Mouse (Mus musculus) kidney, postnatal 36 days (tissue): ENCODE measurements around the gene Stard3.
A peak's percentile ranks its signal among the peaks of the same experiment; 100 is the strongest.

ENCODE experiments used
- DNase-seq, 2 experiments: peaks; one replicate each; pipeline ENCODE4 v3.0.0; 2021 to 2022; ENCODE audit warnings: mixed read lengths in 2 of 2

Stard3 gene

DNA sequence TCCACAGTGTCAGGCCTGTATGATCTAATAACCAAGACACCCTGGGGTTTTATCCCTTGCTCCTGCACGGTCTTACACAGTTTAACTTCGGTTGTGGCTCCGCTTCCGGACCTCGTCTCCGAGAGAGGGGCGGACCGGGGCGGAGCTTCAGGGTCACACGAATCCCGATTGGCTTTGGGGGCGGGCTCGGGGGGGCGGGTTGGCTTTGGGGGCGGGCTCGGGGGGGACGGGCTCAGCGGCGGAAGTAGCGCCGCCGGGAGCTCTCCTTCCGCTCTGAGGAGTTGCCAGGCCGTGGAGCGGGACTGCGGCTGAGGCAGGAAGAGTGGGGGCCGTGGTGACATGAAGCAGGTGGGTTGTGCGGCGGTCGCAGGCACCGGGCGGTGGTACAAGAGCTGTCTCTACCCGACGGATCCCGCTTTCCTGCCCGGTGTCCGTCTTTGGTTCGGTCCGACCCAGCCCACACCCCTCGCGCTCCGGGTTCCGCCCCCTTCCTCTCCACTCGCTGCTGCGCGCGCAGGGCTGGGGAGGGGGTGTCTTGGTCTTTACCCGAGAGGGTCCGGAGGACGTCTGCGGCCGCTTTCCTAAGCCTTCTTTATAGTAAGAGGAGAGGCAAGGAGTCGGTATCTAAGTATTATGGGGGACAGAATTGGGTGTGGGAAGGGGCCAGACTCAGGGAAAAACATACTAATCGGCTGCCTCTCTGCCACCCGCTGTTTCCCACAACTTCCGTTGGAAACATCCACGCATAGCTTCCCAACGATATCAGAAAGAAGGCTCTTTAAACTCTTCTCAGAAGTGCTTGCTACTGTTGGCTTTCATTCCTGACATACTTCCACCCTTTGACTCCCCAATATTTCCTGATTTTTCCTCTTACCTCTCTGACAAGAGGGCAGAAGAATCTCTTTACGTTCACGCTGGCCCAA, at the start of gene Stard3:
TSS of gene Stard3 (plus strand) at position 208 of the 923 bp plus-strand sequence.
- peak; percentile 95 to 97 for DNase-seq

DNA sequence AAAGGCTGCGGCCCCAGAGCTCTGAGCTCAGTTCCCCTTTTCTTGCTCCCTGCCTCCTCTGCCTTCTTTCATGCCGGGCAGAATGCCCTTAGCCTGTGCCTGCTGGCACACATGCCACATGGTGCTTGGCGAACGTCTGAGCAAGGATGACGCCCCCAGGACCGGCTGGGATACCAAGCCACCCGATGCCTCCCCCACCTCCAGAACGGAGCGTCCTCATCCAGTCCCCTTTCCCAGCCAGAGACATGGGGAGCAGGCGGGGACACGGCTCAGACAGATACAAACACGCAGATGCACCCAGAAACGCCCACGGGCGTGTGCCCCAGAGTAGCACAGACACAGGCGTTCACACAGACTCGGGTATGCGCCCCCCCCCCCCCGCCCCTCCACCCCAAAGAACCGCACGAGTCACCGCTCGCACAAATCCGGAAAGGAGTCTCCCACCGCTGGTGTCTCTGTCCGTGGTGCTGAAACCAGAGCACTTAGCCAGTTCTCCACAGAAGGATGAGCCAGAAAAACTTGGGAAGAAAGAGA, 44.3 kb upstream of the Stard3 start:
- DNase-seq = peak; percentile 46 to 89

DNA sequence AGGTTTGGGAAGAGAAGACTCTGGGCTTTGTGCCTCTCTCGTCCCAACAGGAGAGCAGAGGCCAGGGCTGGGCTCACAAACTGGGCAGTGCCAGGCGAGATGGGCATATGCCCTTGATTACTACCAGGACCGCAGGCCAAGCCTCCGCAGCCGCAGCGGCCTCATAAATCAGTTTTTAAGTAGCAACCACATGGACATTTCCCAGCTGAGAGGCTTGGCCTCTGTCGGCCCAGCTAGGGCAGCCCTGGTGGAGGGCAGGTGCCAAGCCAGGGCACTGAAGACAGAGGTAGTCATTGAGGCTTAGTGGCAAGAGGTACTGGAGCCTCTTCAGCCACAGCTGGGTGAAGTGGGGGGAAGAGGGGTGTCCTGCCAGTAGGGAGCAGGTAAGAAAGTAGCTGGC, 40.7 kb upstream of the Stard3 start:
- no peak for DNase-seq

DNA sequence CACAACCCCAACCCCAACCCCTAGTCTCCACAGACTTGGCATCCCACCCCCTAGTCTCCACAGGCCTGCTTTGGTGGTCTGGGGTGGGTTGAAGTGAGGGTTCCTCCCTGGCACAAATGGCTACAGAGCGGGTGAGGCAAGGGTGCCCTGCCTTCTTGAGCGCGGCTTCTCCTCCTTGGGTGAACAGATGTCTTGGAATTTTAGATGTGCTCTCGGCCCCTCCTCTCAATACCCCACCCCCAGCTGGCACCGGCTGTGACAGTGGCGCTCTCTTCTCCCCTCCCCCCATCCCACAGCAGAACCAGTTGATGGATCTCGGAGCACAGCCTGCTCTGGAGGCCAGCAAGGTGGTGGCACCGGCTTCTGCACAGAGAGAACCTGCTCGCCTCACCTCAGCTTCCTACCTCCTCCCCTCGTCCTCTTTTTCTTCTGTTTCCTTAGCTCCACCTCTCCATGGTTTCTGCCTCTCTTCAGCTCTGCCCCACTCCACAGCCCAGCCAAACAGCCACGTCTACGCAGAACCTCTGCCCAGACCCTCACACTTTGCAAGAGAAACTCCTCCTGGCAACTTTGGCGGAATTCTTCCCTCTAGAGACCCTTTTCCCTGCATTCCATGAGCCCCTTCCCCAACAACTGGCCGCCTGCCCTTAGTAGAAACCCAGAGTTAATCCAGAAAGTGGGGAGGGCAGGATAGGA, 39.6 kb upstream of the Stard3 start:
- DNase-seq = no peak

DNA sequence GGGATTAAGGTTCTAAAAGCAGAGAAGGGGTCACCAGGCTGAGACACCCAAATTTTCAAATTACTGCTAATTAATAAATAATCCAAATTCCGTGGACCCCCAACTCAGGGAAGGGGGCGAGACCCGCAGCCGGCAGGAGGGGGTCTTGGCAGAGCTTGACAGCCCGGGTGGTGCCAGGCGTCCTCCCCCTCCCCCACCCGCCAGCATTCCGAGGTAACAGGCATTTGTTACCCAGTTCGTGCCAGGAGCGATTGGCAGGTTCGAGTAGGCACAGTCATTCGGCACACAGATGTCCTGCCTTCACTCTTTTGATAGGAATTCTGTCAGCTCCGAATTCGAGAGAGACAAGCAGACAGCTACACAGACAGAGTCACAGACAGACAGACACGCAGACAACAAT, 39.0 kb upstream of the Stard3 start:
- DNase-seq = no peak

DNA sequence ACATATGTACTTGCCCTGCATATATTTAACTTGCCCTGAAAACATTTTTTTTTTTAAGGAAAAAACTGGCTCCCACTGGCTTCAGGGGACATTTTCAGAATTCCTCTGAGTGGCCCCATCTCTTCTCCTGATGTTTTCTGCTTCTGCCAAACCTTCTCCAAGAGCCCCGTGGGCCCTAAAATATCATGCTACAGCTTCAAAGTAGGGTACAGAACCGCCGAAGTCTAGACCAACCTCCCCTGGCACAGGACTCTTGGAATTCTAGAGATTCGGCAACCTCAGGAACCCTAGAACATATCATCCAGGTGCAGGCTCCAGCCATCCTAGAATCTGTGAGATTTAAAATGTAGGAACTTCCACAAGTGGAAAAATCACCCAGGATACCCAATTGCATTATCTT, 38.6 kb upstream of the Stard3 start:
- DNase-seq = no peak

DNA sequence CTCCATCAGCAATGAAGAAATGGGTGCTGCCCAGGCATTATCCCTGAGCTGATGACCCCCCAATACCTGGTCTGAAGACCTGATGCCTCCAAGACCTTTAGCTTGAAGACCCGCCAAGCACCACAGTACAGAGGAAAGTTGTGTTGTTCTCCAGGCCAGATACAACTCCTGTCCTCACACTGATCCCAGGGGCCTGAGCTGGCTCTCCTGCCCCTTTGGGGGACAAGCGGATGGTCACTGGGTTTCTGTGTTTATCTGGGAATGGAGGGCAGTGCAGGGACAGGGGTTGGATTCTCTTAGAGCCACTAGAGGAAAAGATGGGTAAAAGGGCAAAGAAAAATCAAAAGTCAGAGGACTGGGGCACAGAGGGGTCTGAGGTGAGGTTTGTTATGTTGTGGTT, 38.2 kb upstream of the Stard3 start:
- DNase-seq = no peak

DNA sequence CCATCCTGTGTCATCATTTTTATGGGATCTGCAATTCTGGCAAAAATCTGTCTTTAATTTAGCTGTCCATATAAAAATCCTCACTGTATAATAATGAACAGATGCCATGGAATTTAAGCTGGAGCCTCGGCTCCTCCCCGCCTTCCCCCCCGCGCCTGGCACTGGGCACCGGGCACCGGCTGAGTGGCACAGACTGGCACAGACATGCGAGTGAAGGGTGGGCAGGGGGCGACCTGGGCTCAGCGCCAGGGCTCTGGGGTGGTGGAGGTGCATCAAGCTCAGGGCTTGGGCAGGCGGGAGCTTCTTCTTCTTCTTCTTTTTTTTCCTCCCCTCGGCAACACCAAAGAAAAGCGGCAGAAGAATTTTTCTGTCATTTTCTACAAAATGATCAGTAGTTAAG, 37.8 kb upstream of the Stard3 start:
- no peak for DNase-seq

DNA sequence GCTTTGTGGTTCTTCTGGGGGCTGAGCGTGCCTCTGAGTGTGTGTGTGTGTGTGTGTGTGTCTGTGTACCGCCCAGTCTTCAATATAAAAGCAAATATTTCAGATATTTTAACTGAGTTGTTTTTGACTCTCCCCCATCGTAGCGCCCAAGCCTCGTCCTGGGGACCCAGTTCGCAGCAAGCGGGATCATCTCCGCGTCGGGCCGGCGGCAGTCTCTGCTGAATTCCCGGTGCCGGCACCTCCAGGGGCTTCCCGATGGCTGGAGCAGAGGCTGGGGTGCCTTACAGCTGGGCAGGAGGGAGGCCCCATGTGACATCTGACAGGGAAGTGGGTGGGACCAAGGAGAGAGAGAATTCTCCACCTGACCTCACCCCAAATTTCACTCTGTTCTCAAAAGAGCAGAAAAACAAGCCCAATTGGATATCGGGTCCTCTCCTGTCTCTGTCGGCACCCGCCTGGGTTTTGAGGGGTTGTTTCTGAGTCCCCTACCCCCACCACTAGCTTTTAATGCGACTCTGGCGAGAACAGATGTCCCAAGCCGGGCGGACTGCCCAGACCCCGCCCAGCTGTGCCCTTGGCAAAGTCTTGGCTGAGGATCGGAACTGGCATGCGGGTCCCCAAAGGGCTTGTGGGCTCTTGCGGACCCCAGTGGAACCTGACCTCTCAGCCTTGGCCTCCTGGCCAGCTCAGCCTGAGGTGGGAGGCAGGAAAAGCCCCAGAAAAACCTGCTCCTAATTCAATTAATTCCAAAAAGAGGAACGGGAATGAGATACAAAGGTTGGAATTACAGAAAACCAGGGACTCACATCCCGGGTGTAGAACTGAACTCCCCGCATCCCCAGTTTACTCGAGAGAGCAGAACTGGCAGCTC, 37.1 kb upstream of the Stard3 start:
- no peak for DNase-seq

DNA sequence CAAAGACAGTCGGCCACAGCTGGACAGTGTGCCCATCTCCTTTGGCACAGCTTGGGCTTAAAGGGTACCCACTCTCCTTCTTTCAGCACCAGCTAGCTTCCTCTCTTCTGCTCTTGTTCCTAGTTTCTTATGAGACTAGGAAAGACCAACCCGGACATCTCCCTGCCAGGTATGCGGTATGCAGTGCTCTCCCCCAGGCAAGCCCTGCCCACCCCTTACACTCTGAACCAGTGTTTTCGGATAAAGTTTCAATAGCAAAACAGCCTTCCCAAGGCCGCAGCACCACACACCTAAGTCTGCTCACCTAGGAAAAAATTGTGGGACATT, 36.5 kb upstream of the Stard3 start:
- DNase-seq = no peak

DNA sequence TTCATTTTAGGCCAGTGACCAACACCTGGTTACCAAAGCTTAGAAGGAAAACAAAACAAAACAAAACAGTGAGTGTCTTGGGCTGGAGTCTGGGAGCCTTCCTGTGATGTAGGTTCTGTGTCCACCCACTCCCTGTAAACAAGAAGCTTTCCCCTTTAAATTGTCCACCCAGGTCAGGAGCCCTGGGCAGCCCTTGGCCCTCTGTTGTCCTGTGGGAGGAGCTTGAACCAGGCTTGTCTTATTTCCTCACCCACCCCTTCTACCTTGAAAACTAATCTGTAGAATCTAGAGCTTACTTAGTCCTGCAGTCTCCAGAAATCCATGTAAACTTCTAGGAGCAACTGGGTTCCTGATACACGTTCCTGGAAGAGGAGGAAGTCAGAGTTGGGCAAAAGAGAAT, 36.0 kb upstream of the Stard3 start:
- no peak for DNase-seq

DNA sequence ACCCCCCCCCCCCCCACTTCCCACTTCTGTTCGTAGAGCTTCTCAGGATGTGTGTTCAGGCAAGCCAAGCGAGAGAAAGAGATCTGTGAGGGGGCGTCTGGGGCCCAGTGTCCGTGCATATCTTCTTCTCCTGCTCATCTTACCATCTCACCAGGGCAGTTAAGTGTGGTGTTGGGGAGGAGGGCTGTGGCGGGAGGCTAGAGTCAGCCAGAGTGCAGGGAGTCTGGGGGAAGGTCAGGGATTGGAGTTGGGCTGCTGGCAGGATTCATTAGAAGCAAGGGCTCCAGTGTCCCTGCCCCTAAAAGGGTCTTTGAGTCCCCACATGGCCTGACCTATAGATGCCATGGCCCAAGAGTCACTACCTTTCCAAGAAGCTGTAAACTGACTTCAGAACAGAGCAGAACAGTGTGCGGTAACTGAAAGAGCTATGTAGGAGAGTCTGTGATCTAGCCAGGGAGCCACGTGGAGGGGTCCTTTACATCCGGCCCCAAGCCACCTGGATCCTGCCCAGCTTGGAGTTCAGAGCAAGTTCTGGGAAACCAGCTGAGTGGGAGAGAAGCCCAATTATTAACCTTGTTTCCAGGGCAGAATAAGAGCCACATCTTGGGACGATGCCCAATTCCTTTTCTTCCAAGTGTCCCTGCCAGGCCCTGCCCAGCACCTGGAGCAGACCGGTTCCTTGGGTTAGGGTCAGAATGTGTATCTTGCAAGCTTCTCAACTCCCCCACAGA, 34.9 kb upstream of the Stard3 start:
- DNase-seq = no peak

DNA sequence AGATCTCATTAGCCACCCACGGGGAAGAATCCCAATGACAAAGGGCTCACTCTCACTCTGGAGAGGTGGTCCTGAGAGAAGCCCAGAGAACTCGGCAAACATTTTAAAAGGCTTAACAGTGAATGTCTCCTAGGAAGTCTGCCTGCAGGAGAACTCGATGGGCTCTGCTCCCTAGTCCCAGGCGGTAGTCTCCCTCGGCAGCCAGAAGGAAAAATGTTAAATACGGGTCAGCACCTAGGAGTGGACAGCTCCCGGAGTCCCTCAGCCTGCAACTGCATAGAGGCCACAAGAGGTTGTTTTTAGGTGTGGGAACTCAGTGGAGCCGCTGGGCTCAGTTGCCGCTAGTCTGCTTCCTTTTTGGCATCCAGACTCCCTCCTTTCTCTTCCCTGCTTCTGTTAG, 34.2 kb upstream of the Stard3 start:
- DNase-seq = peak; percentile 38 to 73

DNA sequence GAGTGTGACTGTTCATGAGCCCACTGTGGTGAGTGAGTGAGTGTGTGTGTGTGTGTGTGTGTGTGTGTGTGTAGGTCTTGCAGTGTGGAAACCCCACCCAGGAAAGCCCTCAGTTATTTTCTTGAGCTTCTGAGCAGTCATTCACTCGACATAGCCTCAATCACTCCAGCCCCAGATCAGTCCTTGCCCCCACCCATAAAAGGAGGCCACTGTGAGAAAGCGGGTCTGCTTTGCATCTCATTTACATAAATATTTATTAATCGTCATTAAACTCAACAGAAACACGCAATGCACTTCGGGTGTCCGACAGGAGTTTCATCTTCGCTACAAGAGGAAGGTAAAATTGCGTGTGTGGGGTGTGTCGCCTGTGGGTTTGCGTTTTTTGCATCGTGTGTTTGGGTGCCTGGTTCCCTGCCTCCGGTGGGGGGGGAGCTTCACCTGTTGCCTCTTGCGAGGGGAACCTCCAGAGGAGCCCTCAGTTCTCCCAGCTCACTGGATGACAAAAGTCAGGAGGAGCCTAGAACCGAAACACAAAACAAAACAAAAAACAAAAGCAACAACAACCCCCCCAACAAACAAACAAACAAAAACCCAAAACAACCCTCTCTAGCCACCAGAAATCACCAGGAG, 32.9 kb upstream of the Stard3 start:
- DNase-seq = no peak

DNA sequence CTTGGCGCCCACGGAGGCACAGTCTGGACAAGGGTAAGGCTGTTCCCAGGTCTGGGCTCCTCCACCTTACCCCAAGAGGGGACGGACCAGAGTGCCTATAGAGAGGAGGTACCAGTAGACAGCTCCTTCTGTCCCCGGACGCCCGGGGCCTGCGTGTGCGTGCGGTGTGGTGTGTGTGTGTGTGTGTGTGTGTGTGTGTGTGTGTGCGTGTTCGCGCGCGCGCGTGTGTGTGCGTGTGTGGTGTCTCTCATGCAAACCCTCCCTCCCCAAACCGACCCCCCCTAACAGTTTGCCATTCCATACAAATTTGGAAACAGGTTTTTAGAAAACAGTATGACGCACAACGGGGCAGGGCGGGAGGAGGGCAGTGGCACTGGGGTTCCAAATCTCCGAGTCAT, 32.3 kb upstream of the Stard3 start:
- DNase-seq = no peak

DNA sequence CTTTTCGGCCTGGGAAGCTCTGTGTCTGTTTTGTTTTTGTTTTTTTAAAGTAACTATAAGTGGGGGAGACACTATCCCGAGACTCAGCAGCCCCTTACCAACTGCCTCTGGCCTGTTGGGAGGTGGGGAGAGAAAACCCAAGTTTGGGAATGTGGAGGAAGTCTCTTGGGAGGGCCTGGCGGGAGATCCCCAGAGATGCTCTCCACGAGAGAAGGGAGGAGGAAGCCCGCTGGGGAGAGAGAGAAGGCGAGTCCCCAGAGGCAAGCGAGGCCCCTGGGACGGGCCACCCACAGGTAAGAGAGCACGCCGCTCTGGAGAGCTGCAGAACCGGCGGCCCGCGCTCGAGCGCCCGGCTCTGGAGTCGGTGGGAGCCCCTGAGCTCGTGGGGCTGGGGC, 31.4 kb upstream of the Stard3 start:
- DNase-seq = no peak

DNA sequence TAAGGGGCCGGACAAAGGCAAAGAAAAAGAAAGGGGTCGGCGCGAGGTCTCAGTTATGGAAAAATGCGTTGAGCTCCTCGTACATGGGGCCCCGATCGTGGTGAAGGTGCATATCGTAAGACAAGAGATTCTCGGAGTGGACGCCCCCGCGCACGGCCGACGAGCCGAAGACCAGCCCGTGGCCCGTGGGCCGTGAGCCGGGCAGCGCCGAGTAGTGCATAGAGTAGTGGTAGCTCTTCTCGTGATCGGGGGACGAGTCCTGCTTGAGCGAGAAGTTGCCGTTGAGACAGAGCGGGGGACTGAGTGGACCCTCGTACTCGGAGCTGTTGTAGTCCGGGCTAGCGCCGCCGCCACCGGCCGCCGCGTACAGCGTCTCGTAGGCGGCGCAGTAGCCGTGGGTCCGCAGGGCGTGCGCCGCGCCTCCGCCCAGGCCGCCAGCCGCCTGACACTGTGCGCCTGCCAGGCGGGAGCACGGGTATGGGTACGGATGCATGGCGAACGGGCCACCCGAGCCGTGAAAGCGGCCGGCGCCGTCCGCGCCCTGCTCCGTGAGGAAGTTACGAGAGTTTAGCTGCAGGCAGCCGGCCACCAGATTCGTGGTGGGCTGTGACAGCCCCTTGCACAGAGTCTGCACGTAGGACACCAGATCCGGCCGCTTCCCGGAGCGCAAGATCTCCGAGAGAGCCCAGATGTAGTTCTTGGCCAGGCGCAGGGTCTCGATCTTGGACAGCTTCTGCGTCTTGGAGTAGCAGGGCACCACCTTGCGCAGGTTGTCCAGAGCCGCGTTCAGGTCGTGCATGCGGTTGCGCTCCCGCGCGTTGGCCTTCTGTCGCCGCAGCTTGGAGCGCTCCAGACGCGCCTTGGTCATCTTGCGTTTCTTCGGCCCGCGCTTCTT, 30.8 kb upstream of the Stard3 start:
- peak in 1 of 2 experiments; percentile 45 for DNase-seq

DNA sequence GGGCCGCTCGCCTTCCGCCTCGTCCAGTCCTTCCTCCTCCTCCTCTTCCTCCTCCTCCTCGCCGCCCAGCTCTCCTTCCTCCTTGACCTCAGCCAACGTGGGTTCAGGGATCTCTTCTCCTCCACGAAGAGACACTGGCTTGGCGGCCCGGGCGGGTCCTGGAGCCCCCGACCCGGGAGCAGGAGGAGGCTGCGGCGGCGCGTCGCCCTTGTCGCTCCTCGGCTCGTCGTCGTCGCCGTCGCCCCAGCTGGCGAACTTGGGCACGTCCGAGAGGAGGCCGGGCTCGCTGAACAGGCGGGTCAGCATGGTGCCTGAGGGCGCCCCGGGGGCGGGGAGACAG, 30.2 kb upstream of the Stard3 start:
- no peak for DNase-seq

DNA sequence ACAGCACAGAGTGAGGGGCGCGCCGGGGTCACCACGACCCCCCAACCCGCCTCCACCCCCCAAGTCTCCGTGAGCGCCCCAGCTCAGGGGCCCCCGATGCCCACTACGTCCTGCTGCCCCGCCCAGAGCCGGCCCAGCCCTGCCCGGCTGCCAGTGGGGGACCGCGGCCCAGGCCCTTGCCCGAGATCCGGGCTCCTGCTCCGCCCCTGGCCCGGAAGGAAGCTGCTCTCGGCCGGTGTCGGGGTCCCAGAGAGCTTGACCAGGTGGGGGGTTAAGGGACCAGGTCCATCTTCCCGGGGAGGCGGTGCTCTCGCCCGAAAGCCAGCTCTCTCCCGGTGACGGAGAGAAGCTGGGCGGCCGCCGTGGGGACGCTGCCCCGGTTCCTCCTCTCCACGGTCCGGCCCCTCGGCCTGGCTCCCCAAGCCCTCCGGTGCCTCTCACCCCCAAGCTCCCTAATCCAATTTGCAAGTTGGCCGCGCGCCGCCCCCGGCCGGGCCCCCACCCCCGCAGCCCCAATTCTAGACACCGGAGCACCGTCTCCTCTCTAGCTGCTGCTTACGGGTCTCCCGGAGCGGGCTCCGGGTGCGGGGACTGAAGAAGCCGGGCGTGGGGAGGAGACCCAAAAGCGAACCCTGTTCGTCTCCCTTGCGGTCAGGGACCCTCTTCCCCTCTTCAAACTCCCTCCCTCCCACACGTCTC, 29.6 kb upstream of the Stard3 start:
- no peak for DNase-seq
